Mouse (Mus musculus) stomach, embryonic 14.5 days (tissue): Measurements from ENCODE around the gene Znrf1. TPM values are rescaled to one million over a fixed set of nuclear protein-coding genes. Genes with fewer than 3 reads are reported as not detected.

ENCODE experiments used
- ATAC-seq: fragments of 200-750 bp; cut with Nextera tagmentation; 2 replicates; pipeline ENCODE4 v1.8.0; 2017; ENCODE audit warnings: low read depth, moderate TSS enrichment; ENCODE audit not compliant: insufficient number of reproducible peaks, insufficient read depth, low FRiP score
- H3K27ac ChIP-seq: fragments of 300-500 bp; sonication (generic); 2 replicates; pipeline ENCODE4 v1.5.1; 2014; ENCODE audit warnings: mild to moderate bottlenecking, low read length, moderate library complexity, mixed read lengths
- H3K27me3 ChIP-seq: fragments of 300-500 bp; sonication (generic); 2 replicates; pipeline ENCODE4 v1.6.1; 2014; ENCODE audit warnings: low read length, control low read depth, mixed read lengths; ENCODE audit not compliant: control insufficient read depth, insufficient read depth
- H3K36me3 ChIP-seq: fragments of 300-500 bp; sonication (generic); 2 replicates; pipeline ENCODE4 v1.6.1; 2014; ENCODE audit warnings: mild to moderate bottlenecking, control low read depth, low read length, moderate library complexity, mixed read lengths; ENCODE audit not compliant: control insufficient read depth, insufficient read depth
- H3K4me1 ChIP-seq: fragments of 300-500 bp; sonication (generic); 2 replicates; pipeline ENCODE4 v1.6.1; 2014; ENCODE audit warnings: low read length, control low read depth, mixed read lengths; ENCODE audit not compliant: control insufficient read depth, insufficient read depth
- H3K4me2 ChIP-seq: fragments of 300-500 bp; sonication (generic); replicated peaks from 2 replicates; pipeline ENCODE4 v1.6.1; 2014; ENCODE audit warnings: low read depth, low read length, control low read depth
- H3K4me3 ChIP-seq: fragments of 300-500 bp; sonication (generic); 2 replicates; pipeline ENCODE4 v1.5.1; 2014; ENCODE audit warnings: low read depth, low read length, control low read depth
- H3K9ac ChIP-seq: fragments of 300-500 bp; sonication (generic); replicated peaks from 2 replicates; pipeline ENCODE4 v1.6.1; 2014; ENCODE audit warnings: low read depth, mild to moderate bottlenecking, control low read depth, low read length, moderate library complexity, mixed read lengths
- H3K9me3 ChIP-seq: fragments of 300-500 bp; sonication (generic); 2 replicates; pipeline ENCODE4 v1.6.1; 2016; ENCODE audit warnings: low read depth, low read length, control low read depth; ENCODE audit not compliant: control insufficient read depth
- WGBS: fragments of 180-500 bp; shearing (Covaris S2); extraction: QIAGEN DNeasy Blood & Tissue Kit; methylation state at CpG from one replicate; pipeline ENCODE4 v1.1.7; 2014; 5-methylcytosine and 5-hydroxymethylcytosine counted together
- polyA plus RNA-seq: library from polyadenylated mRNA; unstranded; fragments of >200 nt; fragmentation: Nextera tagmentation; extraction: Ambion mirVana; gene quantifications from 2 replicates; pipeline ENCODE4 v1.2.1, GENCODE M21; 2014

Gene Znrf1
- polyA plus RNA-seq, 1 experiment from 2014 or later: 37.7 TPM

DNA sequence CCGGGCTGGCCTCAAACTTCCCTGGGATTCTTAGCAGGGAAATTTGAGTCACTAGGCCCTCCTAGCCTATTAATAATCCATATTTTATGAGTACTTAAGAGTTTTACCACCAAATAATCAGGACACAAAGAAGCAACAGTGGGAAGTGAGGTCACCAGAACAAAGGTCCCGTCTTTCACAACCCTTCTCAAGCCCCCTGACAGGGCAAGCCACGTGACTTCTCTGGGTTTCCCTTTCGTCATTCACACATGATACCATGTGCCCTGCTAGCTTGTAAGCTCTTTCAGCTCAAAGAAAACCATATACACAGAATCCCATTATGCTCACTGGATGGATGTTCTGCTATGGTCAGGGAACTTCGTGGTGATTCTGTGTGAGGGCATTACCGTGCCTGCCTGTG, 81.9 kb downstream of the Znrf1 start:
- ATAC-seq: no peak
- no peaks in the 10 kb centered on the region for H3K27me3 ChIP-seq
- H3K27ac ChIP-seq: no peak overlapping the region
- no peaks in the 10 kb centered on the region for H3K9me3 ChIP-seq
- H3K4me3 ChIP-seq: no peak overlapping the region
- WGBS: 79% methylated on average over 6 of the region's 6 CpGs
- H3K4me2 ChIP-seq: no peak overlapping the region
- H3K9ac ChIP-seq: no peak overlapping the region
- H3K4me1 ChIP-seq: 0 out of 2 replicates have a peak, but pooled peaks cover 3% of the 10 kb centered on the region
- H3K36me3 ChIP-seq: peaks cover 8% of the 10 kb centered on the region; the same call in 1 of the 2 replicates

DNA sequence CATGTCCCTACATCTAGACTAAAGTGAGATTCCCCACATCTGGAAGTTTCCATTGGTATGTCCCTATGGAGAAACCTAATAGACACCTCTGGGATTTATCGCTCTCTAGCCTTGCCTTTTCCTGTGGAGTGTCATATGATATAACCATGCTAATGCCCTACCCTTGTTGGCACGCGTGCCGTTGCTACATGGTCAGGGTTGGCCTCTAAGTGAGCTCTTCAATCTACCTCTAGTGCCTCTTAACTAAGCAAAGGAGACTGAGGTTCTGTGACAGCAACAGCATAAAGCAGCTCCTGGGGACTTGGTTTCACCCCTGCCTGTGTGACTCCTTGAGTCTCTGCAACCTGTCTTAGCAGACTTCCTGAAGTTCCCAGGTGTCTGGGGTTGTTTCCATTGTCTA, 82.4 kb downstream of the Znrf1 start:
- no peaks in the 10 kb centered on the region for H3K27me3 ChIP-seq
- H3K9ac ChIP-seq: no peak overlapping the region
- H3K36me3 ChIP-seq: peaks cover 8% of the 10 kb centered on the region; the same call in 1 of the 2 replicates
- no peak overlapping the region for H3K4me3 ChIP-seq
- no peaks in the 10 kb centered on the region for H3K9me3 ChIP-seq
- ATAC-seq: no peak
- H3K4me2 ChIP-seq: no peak overlapping the region
- 95% methylated on average over 4 of the region's 4 CpGs for WGBS
- no peak overlapping the region for H3K27ac ChIP-seq
- H3K4me1 ChIP-seq: 0 out of 2 replicates have a peak, but pooled peaks cover 3% of the 10 kb centered on the region

DNA sequence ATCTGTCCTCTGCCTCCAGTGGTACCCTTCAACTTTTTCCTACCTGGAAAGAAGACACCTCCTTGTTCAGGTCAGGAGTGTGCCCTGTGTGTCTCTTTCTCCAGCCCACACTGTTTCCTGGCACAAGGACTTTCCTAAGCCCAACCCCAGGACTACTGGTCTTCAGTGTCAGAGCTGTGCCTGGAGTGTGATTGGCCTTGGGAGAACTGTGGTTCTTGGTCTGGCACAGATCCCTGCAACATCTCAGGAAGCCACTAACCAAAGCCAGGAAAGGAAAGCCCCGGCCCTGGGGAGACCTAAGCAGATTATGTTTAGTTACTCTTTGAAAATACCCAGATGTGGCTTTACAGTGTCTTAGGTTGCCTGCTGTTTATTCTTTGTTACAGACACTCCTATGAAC, 84.0 kb downstream of the Znrf1 start:
- ATAC-seq: no peak
- no peak overlapping the region for H3K9ac ChIP-seq
- no peak overlapping the region for H3K4me2 ChIP-seq
- H3K4me3 ChIP-seq: no peak overlapping the region
- H3K27ac ChIP-seq: no peak overlapping the region
- WGBS: 79% methylated on average over 1 of the region's 1 CpGs
- no peaks in the 10 kb centered on the region for H3K27me3 ChIP-seq
- peaks cover 11% of the 10 kb centered on the region; the same call in 1 of the 2 replicates for H3K36me3 ChIP-seq
- H3K9me3 ChIP-seq: no peaks in the 10 kb centered on the region
- H3K4me1 ChIP-seq: 0 out of 2 replicates have a peak, but pooled peaks cover 3% of the 10 kb centered on the region

DNA sequence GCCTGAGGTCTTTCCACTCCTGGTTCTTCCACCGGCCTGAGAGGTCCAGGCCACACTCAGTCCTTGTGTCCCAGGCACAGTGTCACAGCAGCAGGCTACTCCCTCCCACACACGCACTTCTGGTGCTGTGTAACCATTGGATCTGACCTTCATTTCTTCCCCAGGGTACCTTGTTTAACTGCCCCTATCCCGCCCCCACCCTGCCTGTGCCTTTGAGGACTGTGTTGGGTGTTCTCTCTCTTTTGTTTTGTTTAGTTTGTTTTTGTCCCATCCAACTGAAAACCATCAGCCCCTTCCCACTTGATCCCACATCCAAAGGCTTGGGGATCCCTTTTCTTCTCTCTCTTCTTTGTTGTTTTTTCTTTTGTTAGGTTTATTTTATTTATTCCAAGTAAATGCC, 86.2 kb downstream of the Znrf1 start:
- Histone ChIP-seq H3K9me3 (no peaks in the 10 kb centered on the region), H3K4me2 (no peak overlapping the region), H3K4me3 (no peak overlapping the region), H3K36me3 (peaks cover 11% of the 10 kb centered on the region; the same call in 1 of the 2 replicates), H3K9ac (no peak overlapping the region), H3K27ac (no peak overlapping the region), H3K4me1 (no peaks in the 10 kb centered on the region), H3K27me3 (no peaks in the 10 kb centered on the region)
- 92% methylated on average over 3 of the region's 3 CpGs for WGBS
- ATAC-seq: no peak

DNA sequence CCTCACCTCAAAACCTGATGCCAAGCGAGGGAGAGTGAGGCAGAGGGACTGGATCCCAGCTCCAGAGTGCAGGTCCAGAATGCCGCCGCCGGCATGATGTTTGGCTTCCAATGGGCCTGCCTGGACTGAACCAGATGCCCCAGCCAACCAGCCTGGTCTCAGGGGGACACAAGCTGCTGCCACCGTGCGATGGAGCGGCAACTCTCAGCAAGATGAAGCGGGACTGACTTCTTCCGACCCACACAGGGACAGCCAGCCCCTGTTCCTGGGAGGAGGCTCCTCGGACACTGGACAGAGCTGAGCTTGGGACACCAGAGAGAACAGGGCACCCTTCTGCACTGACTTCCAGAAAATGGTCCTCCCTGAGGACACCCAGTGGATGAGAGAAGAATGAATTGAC, 86.7 kb downstream of the Znrf1 start:
- ATAC-seq: no peak
- no peaks in the 10 kb centered on the region for H3K27me3 ChIP-seq
- no peaks in the 10 kb centered on the region for H3K4me1 ChIP-seq
- H3K36me3 ChIP-seq: peaks cover 11% of the 10 kb centered on the region; the same call in 1 of the 2 replicates
- WGBS: 88% methylated on average over 10 of the region's 10 CpGs
- no peak overlapping the region for H3K4me2 ChIP-seq
- H3K4me3 ChIP-seq: no peak overlapping the region
- H3K27ac ChIP-seq: no peak overlapping the region
- no peaks in the 10 kb centered on the region for H3K9me3 ChIP-seq
- no peak overlapping the region for H3K9ac ChIP-seq

DNA sequence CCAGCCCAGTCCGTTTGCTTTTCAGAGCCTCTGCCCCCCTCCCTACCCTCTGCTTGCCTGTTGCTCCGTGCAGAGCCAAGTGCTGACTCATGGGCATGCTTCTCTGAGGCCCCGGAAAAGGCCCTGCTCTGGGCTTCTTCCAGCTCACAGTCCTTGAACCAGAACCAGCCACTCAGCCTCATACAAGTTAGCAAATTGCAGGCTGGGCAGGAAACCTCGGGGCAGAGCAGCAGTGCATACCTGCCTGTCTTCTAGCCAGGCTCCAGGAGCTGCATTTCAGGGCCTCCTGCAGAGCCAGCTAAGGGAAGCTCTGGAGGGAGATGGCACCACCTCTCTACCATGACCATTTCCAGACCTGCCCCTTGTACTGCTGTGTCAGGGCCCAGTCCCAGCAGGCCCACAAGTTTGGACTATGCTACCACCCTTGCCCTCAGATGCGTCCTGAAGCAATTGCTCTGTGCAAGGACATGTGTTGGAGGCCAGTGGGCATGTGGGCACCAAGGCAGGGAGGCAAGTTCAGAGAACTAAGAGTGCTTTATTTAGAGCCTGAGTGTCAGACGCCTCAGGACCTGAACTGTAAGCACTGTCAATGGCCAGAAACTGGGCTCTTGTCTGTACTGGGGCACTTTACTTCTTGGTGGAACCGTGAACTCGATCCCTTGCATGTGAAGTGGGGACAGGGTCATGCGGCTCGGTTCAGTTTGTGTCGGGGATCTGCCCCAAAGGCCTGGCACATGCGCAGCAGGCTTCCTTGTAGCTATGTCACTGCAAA, 88.4 kb downstream of the Znrf1 start:
- H3K4me2 ChIP-seq: no peak overlapping the region
- ATAC-seq: no peak; the same call in 1 of the 2 replicates

DNA sequence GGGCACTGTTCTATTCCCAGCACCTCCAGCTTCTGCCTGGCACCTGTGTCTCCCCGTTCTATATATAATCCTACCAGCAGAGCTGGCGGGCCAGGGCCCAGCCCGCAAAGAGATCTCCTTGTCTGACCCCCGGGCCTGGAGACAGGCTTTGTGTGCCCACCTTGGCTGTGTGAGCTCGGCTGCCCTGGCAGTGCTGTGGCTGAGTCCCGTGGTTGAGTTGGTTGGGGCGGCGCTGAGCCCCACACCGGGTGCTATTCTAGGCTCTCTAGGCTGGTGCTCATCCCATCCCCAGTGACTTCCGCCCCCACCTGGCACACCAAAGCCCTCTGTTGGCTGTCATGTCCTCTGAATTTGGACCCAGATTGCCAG, 88.9 kb downstream of the Znrf1 start:
- no peak for ATAC-seq
- Histone ChIP-seq H3K27ac (no peak overlapping the region), H3K9me3 (no peaks in the 10 kb centered on the region), H3K36me3 (peaks cover 11% of the 10 kb centered on the region; the same call in 1 of the 2 replicates), H3K9ac (no peak overlapping the region), H3K4me1 (no peaks in the 10 kb centered on the region), H3K27me3 (no peaks in the 10 kb centered on the region), H3K4me3 (no peak overlapping the region), H3K4me2 (no peak overlapping the region)
- WGBS: 93% methylated on average over 10 of the region's 10 CpGs

More for the DNA sequence above, 88.4 kb downstream of the Znrf1 start:
- Histone ChIP-seq H3K27me3 (no peaks in the 10 kb centered on the region), H3K4me3 (no peak overlapping the region), H3K4me1 (no peaks in the 10 kb centered on the region), H3K9ac (no peak overlapping the region), H3K36me3 (peaks cover 11% of the 10 kb centered on the region; the same call in 1 of the 2 replicates), H3K9me3 (no peaks in the 10 kb centered on the region), H3K27ac (no peak overlapping the region)
- WGBS: 80% methylated on average over 12 of the region's 12 CpGs

DNA sequence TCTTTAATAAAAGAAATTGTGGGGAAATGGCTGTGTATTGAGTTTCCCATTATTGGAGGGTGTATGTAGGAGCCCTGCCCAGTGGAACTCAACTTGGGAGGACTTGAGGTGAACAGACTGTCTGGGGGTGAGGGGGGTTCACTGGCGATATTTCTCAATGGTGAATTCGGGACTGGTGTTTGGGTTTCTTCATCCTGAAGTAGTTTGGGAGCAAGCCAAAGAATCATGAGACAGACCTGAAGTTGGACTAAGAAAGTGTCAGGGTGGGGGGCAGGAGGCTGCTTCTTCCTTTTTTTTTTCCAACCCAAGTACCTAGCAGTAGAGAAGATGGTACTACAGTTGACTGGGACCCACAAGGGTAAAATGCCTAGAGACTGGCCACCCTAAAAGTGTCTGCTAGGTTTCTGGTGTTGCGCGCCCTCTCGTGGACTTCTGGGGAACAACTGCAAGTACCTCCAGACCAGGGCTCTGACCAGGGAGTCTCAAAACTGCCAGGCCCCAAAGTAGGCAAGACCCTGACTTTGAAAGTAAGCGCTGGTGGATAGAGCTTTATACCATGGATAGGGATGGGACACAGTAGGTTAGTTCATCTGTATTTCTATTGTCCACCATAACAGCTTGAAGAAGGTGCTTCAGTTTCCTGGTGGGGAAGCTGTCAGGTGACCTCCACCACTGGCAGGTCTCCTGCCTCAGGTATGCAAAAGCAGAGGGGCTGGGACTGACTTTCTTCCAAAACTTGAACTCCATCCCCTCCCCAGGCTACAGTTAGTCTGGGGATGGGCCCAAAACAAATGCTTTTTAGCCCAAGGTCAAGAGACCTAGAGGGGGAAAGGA, 90.0 kb downstream of the Znrf1 start:
- H3K36me3 ChIP-seq: peaks cover 11% of the 10 kb centered on the region; the same call in 1 of the 2 replicates
- no peaks in the 10 kb centered on the region for H3K9me3 ChIP-seq
- no peak overlapping the region for H3K4me3 ChIP-seq
- 32% methylated on average over 6 of the region's 6 CpGs for WGBS
- H3K4me1 ChIP-seq: no peaks in the 10 kb centered on the region
- no peak overlapping the region for H3K9ac ChIP-seq
- H3K4me2 ChIP-seq: no peak overlapping the region
- no peak overlapping the region for H3K27ac ChIP-seq
- no peaks in the 10 kb centered on the region for H3K27me3 ChIP-seq
- no peak for ATAC-seq
